Mouse (Mus musculus) liver, embryonic 14.5 days (tissue): ENCODE results near the gene Leng9.

Experiments
- CTCF ChIP-seq: IDR thresholded peaks from 2 replicates; pipeline ENCODE4 v1.5.1; 2016; ENCODE audit warnings: antibody characterized with exemption, low read depth, control low read depth
- EP300 ChIP-seq: IDR thresholded peaks from 2 replicates; pipeline ENCODE4 v1.6.1; 2016; ENCODE audit warnings: antibody characterized with exemption, low read depth

GRCm38 (mm10) chr7:4136404-4136770 lies 13.8 kb downstream of the Leng9 start:
- no peak for TF ChIP-seq CTCF
- no peak for TF ChIP-seq EP300
